Mouse (Mus musculus) urinary bladder, postnatal 25 days (tissue): Measurements from ENCODE around the gene Olfr748.
"Not testable (repeated sequence)": the region's sequence is repeated elsewhere in the genome, so short reads cannot be mapped to it uniquely, and the experiment has no call there.

Experiments
- DNase-seq: peaks from one replicate; pipeline ENCODE4 v3.0.0; 2022; ENCODE audit warnings: low spot score

Olfr748 gene

DNA sequence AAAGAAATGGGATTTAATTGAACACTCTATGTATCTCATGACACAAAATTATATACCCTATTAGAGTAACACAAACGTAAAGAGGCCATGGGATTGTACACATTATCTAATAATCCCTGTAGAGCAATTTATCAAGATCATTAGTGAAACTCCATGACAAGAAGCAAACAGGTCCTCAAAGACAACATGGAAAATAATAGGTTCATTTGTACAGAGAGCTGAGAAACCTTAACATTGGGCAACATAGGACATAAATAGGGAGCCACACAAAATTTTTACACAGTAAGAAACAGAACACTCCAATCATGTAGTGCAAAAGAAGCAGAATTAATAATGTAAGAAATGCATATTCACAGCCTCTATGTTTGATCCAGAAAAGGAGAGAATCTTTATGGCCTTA is at the start of gene Olfr748:
Gene Olfr748, plus strand, starts transcription at position 301 of the 400 bp plus-strand sequence.
- DNase-seq, result no peak

GRCm38 (mm10) chr14:50693106-50693505 is 14.1 kb upstream of the Olfr748 start, which contains the start of gene Olfr747:
Olfr747 (minus strand) TSS chr14:50693206.
- DNase-seq, result no peak

DNA sequence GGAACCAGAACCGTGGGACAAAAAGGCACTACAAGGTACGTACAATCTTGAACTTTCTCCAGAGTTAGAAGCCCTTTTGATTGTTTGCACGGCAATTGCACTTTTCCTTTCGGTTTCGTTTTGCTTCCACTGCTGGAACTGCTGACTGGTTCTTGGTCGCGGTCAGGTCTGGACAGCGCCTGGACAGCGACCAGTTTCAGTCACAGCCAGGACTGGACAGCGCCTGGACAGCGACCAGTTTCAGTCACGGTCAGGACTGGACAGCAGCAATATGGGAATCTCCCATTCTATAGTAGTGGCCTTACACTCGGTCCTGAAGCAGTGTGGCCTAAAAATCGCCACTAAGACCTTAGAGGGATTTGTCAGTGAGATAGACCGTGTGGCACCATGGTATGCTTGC is 12.7 kb downstream of the Olfr748 start:
- not testable (repeated sequence) for DNase-seq

DNA sequence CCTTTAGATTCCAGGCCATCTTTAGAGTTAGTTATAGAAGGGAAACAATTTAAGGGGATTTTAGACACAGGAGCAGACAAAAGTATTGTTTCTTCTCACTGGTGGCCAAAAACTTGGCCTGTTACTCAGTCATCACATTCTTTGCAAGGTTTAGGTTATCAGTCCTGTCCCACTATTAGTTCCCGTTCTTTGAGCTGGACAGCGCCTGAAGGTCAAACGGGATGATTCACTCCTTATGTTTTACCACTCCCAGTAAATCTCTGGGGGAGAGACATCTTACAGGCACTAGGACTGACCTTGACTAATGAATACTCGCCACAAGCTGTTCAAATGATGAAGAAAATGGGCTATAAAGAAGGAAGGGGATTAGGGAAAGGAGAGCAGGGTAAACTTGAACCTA is 15.2 kb downstream of the Olfr748 start:
- not testable (repeated sequence) for DNase-seq

- no peak for DNase-seq
Measured at GRCm38 (mm10) chr14:50740334-50740733, 33.2 kb downstream of the Olfr748 start.

DNA sequence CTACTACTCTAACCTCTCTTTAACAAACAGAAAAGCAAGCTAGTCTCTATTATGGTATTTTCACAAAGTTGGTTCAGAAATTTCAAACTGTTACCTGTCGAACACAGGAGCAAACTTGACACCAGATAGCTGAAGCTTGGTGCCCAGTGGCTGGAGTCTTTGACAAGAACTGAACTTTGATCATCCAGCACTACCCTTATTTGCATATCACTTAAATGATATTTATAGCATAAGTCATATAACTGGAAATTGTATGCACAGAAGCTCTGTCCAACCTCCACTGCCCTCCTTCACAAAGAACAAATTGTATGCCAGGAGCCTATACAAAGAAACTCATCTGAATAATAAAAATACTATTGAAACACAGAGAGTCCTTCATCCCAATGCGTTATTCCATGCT is 34.4 kb downstream of the Olfr748 start:
- no peak for DNase-seq

GRCm38 (mm10) chr14:50744994-50745393 is 37.8 kb downstream of the Olfr748 start, which contains the start of gene Olfr749:
Olfr749 (minus strand) TSS chr14:50745094.
- no peak for DNase-seq

GRCm38 (mm10) chr14:50758416-50759085 is 51.4 kb downstream of the Olfr748 start:
- no peak for DNase-seq
